Mouse (Mus musculus): ENCODE results near the gene Ufd1. TPM values are rescaled to one million over a fixed set of nuclear protein-coding genes. Genes with fewer than 3 reads are reported as not detected.
"Not testable (repeated sequence)": the region's sequence is repeated elsewhere in the genome, so short reads cannot be mapped to it uniquely, and the experiment has no call there.

Gene Ufd1
- total RNA-seq, 2 experiments from 2014 or later: 87.2 to 96.9 TPM

GRCm38 (mm10) chr16:18798841-18799240, 12.7 kb upstream of the Ufd1 start:
- DNase-seq (ENCODE audit: low spot score in 2 of 2): peak; percentile 78 to 82
- intact Hi-C loops (cut with DNase I): loop anchor here (1.0 to 5.0 kb wide), 3 partner anchors 103 to 357 kb away; partner anchors contain the start of gene Gm49601

GRCm38 (mm10) chr16:18805746-18806145, 5.8 kb upstream of the Ufd1 start:
- intact Hi-C loops (cut with DNase I): no loop called here
- DNase-seq (ENCODE audit: low spot score in 2 of 2): no peak

GRCm38 (mm10) chr16:18809001-18809400, 2.6 kb upstream of the Ufd1 start:
- DNase-seq (ENCODE audit: low spot score in 2 of 2): no peak
- intact Hi-C loops (cut with DNase I): no loop called here

- no peak for DNase-seq (ENCODE audit: low spot score in 2 of 2)
- intact Hi-C loops (cut with DNase I): loop anchor here (5.0 kb wide), 1 partner anchor 66 kb away; the partner anchor contains the start of genes Hira and Mrpl40
Observed at GRCm38 (mm10) chr16:18811032-18811431, 547 bp upstream of the Ufd1 start.

GRCm38 (mm10) chr16:18812385-18812910, 869 bp downstream of the Ufd1 start:
- DNase-seq (ENCODE audit: low spot score in 2 of 2): no peak
- intact Hi-C loops (cut with DNase I): loop anchor here (5.0 kb wide), 1 partner anchor 65 kb away; the partner anchor contains the start of genes Hira and Mrpl40

GRCm38 (mm10) chr16:18822356-18822755, 10.8 kb downstream of the Ufd1 start:
- no peak for DNase-seq (ENCODE audit: low spot score in 2 of 2)
- intact Hi-C loops (cut with DNase I): no loop called here

- peak; percentile 31 to 78 for DNase-seq (ENCODE audit: low spot score in 2 of 2)
- intact Hi-C loops (cut with DNase I): no loop called here
Observed at GRCm38 (mm10) chr16:18822925-18823324, 11.3 kb downstream of the Ufd1 start.

GRCm38 (mm10) chr16:18828630-18829029, 17.1 kb downstream of the Ufd1 start:
- intact Hi-C loops (cut with DNase I): no loop called here
- no peak for DNase-seq (ENCODE audit: low spot score in 2 of 2)

GRCm38 (mm10) chr16:18829102-18829501, 17.5 kb downstream of the Ufd1 start:
- DNase-seq (ENCODE audit: low spot score in 2 of 2): no peak
- intact Hi-C loops (cut with DNase I): no loop called here

GRCm38 (mm10) chr16:18833486-18833885, 21.9 kb downstream of the Ufd1 start:
- no peak for DNase-seq (ENCODE audit: low spot score in 2 of 2)
- intact Hi-C loops (cut with DNase I): no loop called here

- intact Hi-C loops (cut with DNase I): loop anchor here (2.0 kb wide), 1 partner anchor 41 kb away; the partner anchor contains the start of genes Hira and Mrpl40
- no peak for DNase-seq (ENCODE audit: low spot score in 2 of 2)
Observed at GRCm38 (mm10) chr16:18836073-18836467, 24.5 kb downstream of the Ufd1 start.

- intact Hi-C loops (cut with DNase I): loop anchor here (2.0 kb wide), 1 partner anchor 40 kb away; the partner anchor contains the start of genes Hira and Mrpl40
- peak; percentile 96 to 97 for DNase-seq (ENCODE audit: low spot score in 2 of 2)
Observed at GRCm38 (mm10) chr16:18836468-18837208, 25.1 kb downstream of the Ufd1 start, which contains the start of the genes 2510002D24Rik and Gm28539. Gene 2510002D24Rik (plus strand): TSS chr16:18836578. Gene Gm28539 (plus strand): TSS chr16:18836584.

- DNase-seq (ENCODE audit: low spot score in 2 of 2): no peak
- intact Hi-C loops (cut with DNase I): no loop called here
Observed at GRCm38 (mm10) chr16:18838346-18838745, 26.8 kb downstream of the Ufd1 start.

- intact Hi-C loops (cut with DNase I): no loop called here
- no peak for DNase-seq (ENCODE audit: low spot score in 2 of 2)
Observed at GRCm38 (mm10) chr16:18846301-18846820, 34.8 kb downstream of the Ufd1 start.

- intact Hi-C loops (cut with DNase I); DNase-seq (ENCODE audit: low spot score in 2 of 2): not testable (repeated sequence)
Observed at GRCm38 (mm10) chr16:18849521-18850190, 38.1 kb downstream of the Ufd1 start.

GRCm38 (mm10) chr16:18858551-18858950, 47.0 kb downstream of the Ufd1 start:
- intact Hi-C loops (cut with DNase I): loop anchor here (5.0 kb wide), 1 partner anchor 161 kb away; no protein-coding TSS in a partner anchor
- DNase-seq (ENCODE audit: low spot score in 2 of 2): peak; percentile 30 to 71

GRCm38 (mm10) chr16:18860186-18860585, 48.6 kb downstream of the Ufd1 start:
- DNase-seq (ENCODE audit: low spot score in 2 of 2): no peak
- intact Hi-C loops (cut with DNase I): no loop called here

GRCm38 (mm10) chr16:18870495-18870894, 58.9 kb downstream of the Ufd1 start:
- DNase-seq (ENCODE audit: low spot score in 2 of 2); intact Hi-C loops (cut with DNase I): not testable (repeated sequence)

GRCm38 (mm10) chr16:18876091-18876441, 64.5 kb downstream of the Ufd1 start:
- intact Hi-C loops (cut with DNase I): loop anchor here (2.0 to 5.0 kb wide), 2 partner anchors 39 to 64 kb away; partner anchors contain the start of genes 2510002D24Rik, Cdc45, Gm28539 and Ufd1
- no peak for DNase-seq (ENCODE audit: low spot score in 2 of 2)

All from left cerebral cortex, postnatal 25 days (tissue).